ENCODE assay signal across 20 mouse cellular contexts in the genomic region with DNA sequence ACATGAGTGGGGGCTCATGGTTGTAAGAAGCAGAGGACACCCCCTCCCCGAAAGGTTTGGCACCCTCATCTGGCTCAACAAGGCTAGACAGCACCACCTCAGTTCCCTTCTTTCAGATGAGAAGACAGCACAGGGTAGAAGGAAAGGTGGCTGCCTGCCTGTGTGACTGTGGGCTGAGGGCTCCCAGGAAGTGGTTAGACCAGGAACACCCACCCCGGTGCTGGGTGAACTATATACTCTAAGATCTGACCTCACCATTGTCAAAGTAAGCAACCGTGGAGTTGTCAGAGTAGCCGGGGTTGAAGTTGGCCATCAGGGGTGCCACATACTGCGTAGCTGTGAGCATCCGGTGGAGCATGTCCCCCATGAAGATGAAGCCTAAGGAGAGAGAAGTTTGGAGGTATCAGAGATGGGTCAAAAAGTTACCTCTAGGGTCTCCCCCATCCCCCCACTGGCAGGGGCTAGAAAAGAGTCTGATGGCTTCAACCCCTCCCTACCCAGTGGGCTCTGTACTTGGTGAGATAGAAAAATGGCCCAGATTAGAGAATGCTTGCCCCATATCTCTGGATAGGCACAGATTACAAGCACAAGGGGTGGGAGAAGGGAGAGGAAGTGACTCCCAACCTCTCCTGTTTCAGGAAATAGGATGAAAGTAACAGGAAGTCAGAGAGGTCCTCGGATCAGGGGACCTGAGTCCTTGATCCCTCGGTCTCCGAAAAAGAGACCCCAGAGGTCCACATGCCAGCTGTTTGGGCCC. TPM values are rescaled to one million over a fixed set of nuclear protein-coding genes. Genes with fewer than 3 reads are reported as not detected.
DNase-seq lines count a peak whose midpoint lies in the region; ATAC-seq and TF ChIP-seq lines count a peak whose summit lies in the region.
"Had no signal": no experiment of that assay in that cellular context is flagged by ENCODE, and none has a peak within 500 bp of the region (broad histone marks: within the 10 kb centered on the region; RNA-seq: fewer than 3 reads in every experiment).

No protein-coding gene starts in this region.

- H3K27me3 ChIP-seq in midbrain, embryonic 10.5 days (ENCODE audit: low read depth, poor library complexity, severe bottlenecking): no peaks in the 10 kb centered on the region
- H3K27me3 ChIP-seq in midbrain, embryonic 16.5 days (ENCODE audit: control insufficient read depth, insufficient read depth, low read depth, low read length): no peaks in the 10 kb centered on the region
- no peaks in the 10 kb centered on the region for H3K27me3 ChIP-seq in E14TG2a.4 (ENCODE audit: insufficient read depth, low read length)
- H3K27me3 ChIP-seq: embryonic facial prominence, embryonic 13.5 days; limb, embryonic 15.5 days; liver, embryonic 15.5 days had no signal

- DNase-seq in midbrain, embryonic 10.5 days (ENCODE audit: low spot score): no peak
- DNase-seq in naive thymus-derived CD4-positive, alpha-beta T cell, adult 2 months (ENCODE audit: low read depth): peak; percentile 70
- peak; percentile 72 for DNase-seq in thymus, postnatal 25 days
- no peak for DNase-seq in testis, postnatal 14 days (ENCODE audit: low spot score)
- DNase-seq in gastrocnemius, postnatal 14 days: no peak
- no peak for DNase-seq in gastrocnemius, adult 8-10 months (ENCODE audit: low spot score in 2 of 2)
- DNase-seq: adrenal gland, postnatal 36 days; cerebellum, adult 9-11 months; forebrain, postnatal 0 days; heart, adult 11 months; kidney, adult 18-20 months; retina, postnatal 1 day had no signal

- ATAC-seq in midbrain, embryonic 16.5 days: no peak

- no peak overlapping the region for H3K4me3 ChIP-seq in midbrain, embryonic 10.5 days
- H3K4me3 ChIP-seq in midbrain, embryonic 16.5 days (ENCODE audit: low read depth, low read length): no peak overlapping the region
- H3K4me3 ChIP-seq in E14TG2a.4 (replicated peaks; ENCODE audit: low read length): peak overlapping the region; percentile 29; the same call in 1 of the 2 replicates
- H3K4me3 ChIP-seq: embryonic facial prominence, embryonic 13.5 days; heart, embryonic 15.5 days; limb, embryonic 15.5 days; liver, embryonic 15.5 days had no signal

- intact Hi-C loops in gastrocnemius, postnatal 14 days (cut with DNase I; ENCODE audit: low total_unique reads): no loop called here

- H3K36me3 ChIP-seq in midbrain, embryonic 10.5 days: no peaks in the 10 kb centered on the region
- H3K36me3 ChIP-seq in midbrain, embryonic 16.5 days (ENCODE audit: control insufficient read depth, insufficient read depth, low read length): no peaks in the 10 kb centered on the region
- peaks cover 39% of the 10 kb centered on the region for H3K36me3 ChIP-seq in E14TG2a.4 (ENCODE audit: insufficient read depth, low read length)
- H3K36me3 ChIP-seq: embryonic facial prominence, embryonic 13.5 days; heart, embryonic 15.5 days; limb, embryonic 15.5 days; liver, embryonic 15.5 days had no signal

- 76% methylated on average over 9 of the region's 9 CpGs for WGBS in midbrain, embryonic 10.5 days
- WGBS in midbrain, embryonic 16.5 days: 85% methylated on average over 9 of the region's 9 CpGs

- TF ChIP-seq CTCF in E14TG2a.4 (conservative IDR thresholded peaks at IDR 0.05; ENCODE audit: low read length): no peak

- H3K9me3 ChIP-seq in midbrain, embryonic 10.5 days (replicated peaks): no peaks in the 10 kb centered on the region
- H3K9me3 ChIP-seq in midbrain, embryonic 16.5 days (replicated peaks; ENCODE audit: control insufficient read depth, low read length, poor library complexity, severe bottlenecking): no peaks in the 10 kb centered on the region
- H3K9me3 ChIP-seq in E14TG2a.4 (ENCODE audit: low read length): no peaks in the 10 kb centered on the region
- H3K9me3 ChIP-seq: embryonic facial prominence, embryonic 13.5 days; G1E; heart, embryonic 15.5 days; limb, embryonic 15.5 days; liver, embryonic 15.5 days had no signal

- H3K9ac ChIP-seq in midbrain, embryonic 16.5 days (ENCODE audit: low read depth, low read length): no peak overlapping the region
- H3K9ac ChIP-seq: embryonic facial prominence, embryonic 13.5 days; forebrain, postnatal 0 days; heart, embryonic 15.5 days; limb, embryonic 15.5 days; liver, embryonic 15.5 days had no signal

- no peak overlapping the region for H3K4me2 ChIP-seq in midbrain, embryonic 16.5 days (ENCODE audit: low read length)
- H3K4me2 ChIP-seq: embryonic facial prominence, embryonic 13.5 days; limb, embryonic 15.5 days; liver, embryonic 15.5 days had no signal

- peak overlapping the region; percentile 46; the same call in 1 of the 2 replicates for H3K27ac ChIP-seq in midbrain, embryonic 10.5 days (replicated peaks)
- H3K27ac ChIP-seq in midbrain, embryonic 16.5 days (ENCODE audit: low read length): no peak overlapping the region
- H3K27ac ChIP-seq: embryonic facial prominence, embryonic 13.5 days; heart, embryonic 15.5 days; kidney, postnatal 0 days; limb, embryonic 15.5 days; liver, embryonic 15.5 days had no signal

- peaks cover 43% of the 10 kb centered on the region for H3K4me1 ChIP-seq in midbrain, embryonic 10.5 days
- H3K4me1 ChIP-seq in midbrain, embryonic 16.5 days (ENCODE audit: control insufficient read depth, insufficient read depth, low read length): peaks cover 24% of the 10 kb centered on the region
- H3K4me1 ChIP-seq in E14TG2a.4 (replicated peaks; ENCODE audit: low read depth, low read length): peaks cover 91% of the 10 kb centered on the region

RNA-seq across cellular contexts. Expression of a gene that starts 30.9 kb away (rescaled TPM):
- 0.06 and 0.16 TPM in 2 replicates for polyA plus RNA-seq in midbrain, embryonic 10.5 days (2016; fragmentation: Nextera tagmentation; extraction: Ambion mirVana)
- 2.7 and 3.1 TPM in 2 replicates for polyA plus RNA-seq in midbrain, embryonic 16.5 days (2015; fragmentation: Nextera tagmentation; extraction: Ambion mirVana)
- total RNA-seq in gastrocnemius, postnatal 14 days (2021): 1 to 10 TPM; 6.2 to 8.0 TPM
- 1 to 10 TPM; 1.3 to 3.4 (median 1.9) TPM for total RNA-seq in gastrocnemius, adult 8-10 months (2022)

RNA-seq across cellular contexts. Expression of a gene that starts 40.7 kb away (rescaled TPM):
- polyA plus RNA-seq in midbrain, embryonic 10.5 days (2016; fragmentation: Nextera tagmentation; extraction: Ambion mirVana): 8.9 and 16.8 TPM in 2 replicates
- polyA plus RNA-seq in midbrain, embryonic 16.5 days (2015; fragmentation: Nextera tagmentation; extraction: Ambion mirVana): 6.3 and 8.4 TPM in 2 replicates
- total RNA-seq in gastrocnemius, postnatal 14 days (2021): under 1 TPM; 0.64 to 0.75 TPM
- under 1 TPM in 2 of 4 experiments, not detected in 2; 0.18 to 0.19 TPM for total RNA-seq in gastrocnemius, adult 8-10 months (2022)
- polyA plus RNA-seq: G1E had no signal

Comparison
In these comparisons a context has a peak if more than half of its experiments do, and no peak if none do; other contexts are left out.
1. DNase-seq: peak in naive thymus-derived CD4-positive, alpha-beta T cell, adult 2 months (single experiment) and thymus, postnatal 25 days (single experiment); none in midbrain, embryonic 10.5 days (single experiment), testis, postnatal 14 days (single experiment), gastrocnemius, postnatal 14 days (single experiment) and gastrocnemius, adult 8-10 months (0 of 2).